Mouse (Mus musculus): ENCODE data around the gene Btd.
A peak's percentile ranks its signal among the peaks of the same experiment; 100 is the strongest.
"Not testable (repeated sequence)": the region's sequence is repeated elsewhere in the genome, so short reads cannot be mapped to it uniquely, and the experiment has no call there.

Btd gene

GRCm38 (mm10) chr14:31640890-31641505 is at the start of gene Btd, which contains the start of gene Hacl1:
TSS of gene Btd (plus strand) at chr14:31641028.
TSS of gene Hacl1 (minus strand) at chr14:31641286.
- DNase-seq (ENCODE audit: low read depth), result peak; percentile 90

- DNase-seq (ENCODE audit: low read depth), result no peak
These were observed 49.6 kb upstream of the Btd start, which contains the start of gene Colq for GRCm38 (mm10) chr14:31591243-31591642. TSS of gene Colq (minus strand) at chr14:31591343.

- DNase-seq (ENCODE audit: low read depth), result no peak
These were observed 47.8 kb upstream of the Btd start for GRCm38 (mm10) chr14:31593036-31593435.

GRCm38 (mm10) chr14:31594693-31595092 is 46.1 kb upstream of the Btd start:
- no peak for DNase-seq (ENCODE audit: low read depth)

- no peak for DNase-seq (ENCODE audit: low read depth)
These were observed 44.4 kb upstream of the Btd start for GRCm38 (mm10) chr14:31596408-31596807.

- DNase-seq (ENCODE audit: low read depth), result no peak
These were observed 43.4 kb upstream of the Btd start for GRCm38 (mm10) chr14:31597446-31597845.

- DNase-seq (ENCODE audit: low read depth), result no peak
These were observed 38.8 kb upstream of the Btd start for GRCm38 (mm10) chr14:31601908-31602615.

- not testable (repeated sequence) for DNase-seq (ENCODE audit: low read depth)
These were observed 38.2 kb upstream of the Btd start for GRCm38 (mm10) chr14:31602616-31602979.

- no peak for DNase-seq (ENCODE audit: low read depth)
These were observed 35.9 kb upstream of the Btd start for GRCm38 (mm10) chr14:31604916-31605315.

GRCm38 (mm10) chr14:31605514-31605913 is 35.3 kb upstream of the Btd start:
- DNase-seq (ENCODE audit: low read depth), result no peak

- DNase-seq (ENCODE audit: low read depth), result no peak
These were observed 28.8 kb upstream of the Btd start for GRCm38 (mm10) chr14:31611986-31612385.

- DNase-seq (ENCODE audit: low read depth), result no peak
These were observed 27.2 kb upstream of the Btd start for GRCm38 (mm10) chr14:31613671-31614070.

GRCm38 (mm10) chr14:31617204-31617603 is 23.6 kb upstream of the Btd start:
- DNase-seq (ENCODE audit: low read depth), result no peak

- no peak for DNase-seq (ENCODE audit: low read depth)
These were observed 22.8 kb upstream of the Btd start for GRCm38 (mm10) chr14:31617997-31618396.

GRCm38 (mm10) chr14:31620591-31621223 is 20.1 kb upstream of the Btd start:
- no peak for DNase-seq (ENCODE audit: low read depth)

GRCm38 (mm10) chr14:31622748-31623147 is 18.1 kb upstream of the Btd start:
- DNase-seq (ENCODE audit: low read depth), result no peak

GRCm38 (mm10) chr14:31630677-31631076 is 10.2 kb upstream of the Btd start:
- DNase-seq (ENCODE audit: low read depth), result no peak

GRCm38 (mm10) chr14:31640346-31640889 is 410 bp upstream of the Btd start, which contains the start of gene Gm49387:
TSS of gene Gm49387 (minus strand) at chr14:31640878.
- no peak for DNase-seq (ENCODE audit: low read depth)

GRCm38 (mm10) chr14:31641506-31642155 is 803 bp downstream of the Btd start:
- no peak for DNase-seq (ENCODE audit: low read depth)

- DNase-seq (ENCODE audit: low read depth), result no peak
These were observed 3.5 kb downstream of the Btd start for GRCm38 (mm10) chr14:31644183-31644830.

GRCm38 (mm10) chr14:31644931-31645547 is 4.2 kb downstream of the Btd start:
- DNase-seq (ENCODE audit: low read depth), result no peak
